Mouse (Mus musculus) limb, embryonic 12.5 days (tissue): ENCODE data around the gene Eaf1. TPM values are rescaled to one million over a fixed set of nuclear protein-coding genes. Genes with fewer than 3 reads are reported as not detected.
"Not testable (repeated sequence)": the region's sequence is repeated elsewhere in the genome, so short reads cannot be mapped to it uniquely, and the experiment has no call there.

ENCODE experiments used
- ATAC-seq: fragments of 200-750 bp; cut with Nextera tagmentation; 2 replicates; pipeline ENCODE4 v1.8.0; 2017; ENCODE audit warnings: low read depth, moderate TSS enrichment; ENCODE audit not compliant: insufficient number of reproducible peaks, insufficient read depth, low FRiP score, low TSS enrichment
- H3K27ac ChIP-seq: fragments of 300-500 bp; sonication (generic); 2 replicates; pipeline ENCODE4 v1.5.1; 2016; ENCODE audit warnings: mild to moderate bottlenecking, moderate library complexity
- H3K27me3 ChIP-seq: fragments of 300-500 bp; sonication (generic); 2 replicates; pipeline ENCODE4 v1.6.1; 2016; ENCODE audit warnings: mild to moderate bottlenecking, moderate library complexity
- H3K36me3 ChIP-seq: fragments of 300-500 bp; sonication (generic); 2 replicates; pipeline ENCODE4 v1.6.1; 2016; ENCODE audit warnings: mild to moderate bottlenecking, moderate library complexity
- H3K4me1 ChIP-seq: fragments of 300-500 bp; sonication (generic); replicated peaks from 2 replicates; pipeline ENCODE4 v1.6.1; 2016
- H3K4me2 ChIP-seq: fragments of 300-500 bp; sonication (generic); 2 replicates; pipeline ENCODE4 v1.6.1; 2016; ENCODE audit warnings: mild to moderate bottlenecking, moderate library complexity
- H3K4me3 ChIP-seq: fragments of 300-500 bp; sonication (generic); replicated peaks from 2 replicates; pipeline ENCODE4 v1.5.1; 2016; ENCODE audit warnings: mild to moderate bottlenecking
- H3K9ac ChIP-seq: fragments of 300-500 bp; sonication (generic); replicated peaks from 2 replicates; pipeline ENCODE4 v1.6.1; 2016; ENCODE audit warnings: mild to moderate bottlenecking, moderate library complexity
- H3K9me3 ChIP-seq: fragments of 300-500 bp; sonication (generic); 2 replicates; pipeline ENCODE4 v1.6.1; 2016; ENCODE audit warnings: mild to moderate bottlenecking, moderate library complexity
- WGBS: fragments of 180-500 bp; shearing (Covaris S2); methylation state at CpG from one replicate; pipeline ENCODE4 v1.1.7; 2016; 5-methylcytosine and 5-hydroxymethylcytosine counted together
- polyA plus RNA-seq: library from polyadenylated mRNA; unstranded; fragments of >200 nt; fragmentation: Nextera tagmentation; extraction: Ambion mirVana; gene quantifications from 2 replicates; pipeline ENCODE4 v1.2.1, GENCODE M21; 2016

Eaf1 gene
- 29.4 and 30.1 TPM in 2 replicates for polyA plus RNA-seq

DNA sequence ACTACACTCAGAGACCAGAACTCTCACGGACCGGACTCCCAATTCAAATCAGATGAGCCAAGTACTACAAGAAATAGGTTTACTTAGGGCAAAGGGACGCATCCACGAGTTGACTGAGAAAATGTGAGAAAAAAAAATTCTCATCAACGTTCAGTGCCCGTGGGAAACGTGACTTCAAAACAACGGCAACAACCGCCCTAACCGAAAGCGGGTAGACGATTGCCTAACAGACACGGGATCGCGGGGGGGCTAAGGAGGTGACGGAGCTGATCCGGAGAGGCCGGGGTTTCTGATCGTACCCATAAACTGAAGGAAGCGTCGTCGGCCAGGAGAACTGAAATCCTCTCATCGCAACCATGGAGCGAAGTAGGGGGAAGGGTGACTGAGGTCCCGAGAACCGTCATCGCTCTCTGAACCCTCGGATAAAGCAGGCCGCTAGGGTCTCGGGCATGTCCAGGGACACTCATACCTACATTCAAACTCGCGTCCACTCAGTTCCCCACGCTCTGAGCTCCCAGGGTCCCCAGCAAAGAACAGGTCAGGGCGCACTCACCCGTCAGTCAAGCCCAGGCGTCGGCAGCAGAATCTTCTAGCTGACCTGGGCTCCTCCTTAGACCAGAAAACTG is at the start of gene Eaf1:
Gene Eaf1, plus strand, starts transcription at position 51 of the 626 bp plus-strand sequence.
- peaks cover 49% of the 10 kb centered on the region for H3K36me3 ChIP-seq
- 1% methylated on average over 37 of the region's 37 CpGs for WGBS
- ATAC-seq, result peak; percentile 31; the same call in 1 of the 2 replicates

DNA sequence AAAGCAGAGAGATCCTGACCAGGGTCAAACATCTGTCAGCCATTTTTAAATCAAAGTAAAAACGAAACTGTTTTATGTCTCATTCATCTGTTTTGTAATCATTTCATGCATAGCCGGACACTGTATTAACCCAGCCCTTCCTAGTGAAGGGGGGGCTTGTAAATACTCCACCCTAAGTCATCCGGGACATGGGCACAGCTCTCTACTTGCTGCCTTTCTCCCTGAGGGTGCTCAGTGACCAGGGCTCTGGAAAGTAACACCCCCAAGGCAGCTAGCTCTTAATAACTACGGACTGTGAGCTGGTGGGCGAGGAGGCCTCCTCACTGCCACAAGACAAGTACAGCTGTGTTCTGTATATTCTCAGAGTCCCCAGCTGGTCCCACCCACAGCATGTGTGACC is 45.2 kb upstream of the Eaf1 start:
- no peaks in the 10 kb centered on the region for H3K27me3 ChIP-seq
- H3K4me3 ChIP-seq, result no peak overlapping the region
- no peaks in the 10 kb centered on the region for H3K9me3 ChIP-seq
- H3K36me3 ChIP-seq, result no peaks in the 10 kb centered on the region
- no peaks in the 10 kb centered on the region for H3K4me1 ChIP-seq
- no peak overlapping the region for H3K4me2 ChIP-seq
- ATAC-seq, result no peak
- 61% methylated on average over 5 of the region's 5 CpGs for WGBS
- H3K9ac ChIP-seq, result no peak overlapping the region
- no peak overlapping the region for H3K27ac ChIP-seq

More for the DNA sequence above, at the start of gene Eaf1:
- Histone ChIP-seq H3K4me2 (peak within 1 kb of the TSS; percentile 91), H3K4me3 (peak within 1 kb of the TSS; percentile 87), H3K4me1 (peaks cover 22% of the 10 kb centered on the region), H3K9me3 (no peaks in the 10 kb centered on the region), H3K27ac (peak within 1 kb of the TSS; percentile 93), H3K27me3 (no peaks in the 10 kb centered on the region), H3K9ac (peak within 1 kb of the TSS; percentile 87)

DNA sequence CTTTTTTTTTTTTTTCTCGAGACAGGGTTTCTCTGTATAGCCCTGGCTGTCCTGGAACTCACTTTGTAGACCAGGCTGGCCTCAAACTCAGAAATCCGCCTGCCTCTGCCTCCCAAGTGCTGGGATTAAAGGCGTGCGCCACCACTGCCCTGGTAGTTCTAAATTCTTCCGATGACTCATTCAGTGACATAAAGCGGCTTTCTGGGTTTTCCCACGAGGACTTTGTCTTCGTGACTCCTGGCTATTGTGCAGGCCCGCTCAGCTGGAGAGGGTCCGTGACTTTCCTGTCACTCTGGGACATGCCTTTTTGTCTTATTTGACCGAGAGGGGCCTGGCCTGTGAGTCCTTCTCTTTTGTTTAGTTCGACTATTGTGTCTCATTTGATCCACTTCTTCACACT is 40.3 kb upstream of the Eaf1 start:
- H3K9me3 ChIP-seq, H3K36me3 ChIP-seq, H3K27me3 ChIP-seq, H3K27ac ChIP-seq, H3K4me3 ChIP-seq, H3K9ac ChIP-seq, H3K4me2 ChIP-seq, ATAC-seq: not testable (repeated sequence)
- 85% methylated on average over 12 of the region's 12 CpGs for WGBS
- peaks cover 20% of the 10 kb centered on the region for H3K4me1 ChIP-seq

DNA sequence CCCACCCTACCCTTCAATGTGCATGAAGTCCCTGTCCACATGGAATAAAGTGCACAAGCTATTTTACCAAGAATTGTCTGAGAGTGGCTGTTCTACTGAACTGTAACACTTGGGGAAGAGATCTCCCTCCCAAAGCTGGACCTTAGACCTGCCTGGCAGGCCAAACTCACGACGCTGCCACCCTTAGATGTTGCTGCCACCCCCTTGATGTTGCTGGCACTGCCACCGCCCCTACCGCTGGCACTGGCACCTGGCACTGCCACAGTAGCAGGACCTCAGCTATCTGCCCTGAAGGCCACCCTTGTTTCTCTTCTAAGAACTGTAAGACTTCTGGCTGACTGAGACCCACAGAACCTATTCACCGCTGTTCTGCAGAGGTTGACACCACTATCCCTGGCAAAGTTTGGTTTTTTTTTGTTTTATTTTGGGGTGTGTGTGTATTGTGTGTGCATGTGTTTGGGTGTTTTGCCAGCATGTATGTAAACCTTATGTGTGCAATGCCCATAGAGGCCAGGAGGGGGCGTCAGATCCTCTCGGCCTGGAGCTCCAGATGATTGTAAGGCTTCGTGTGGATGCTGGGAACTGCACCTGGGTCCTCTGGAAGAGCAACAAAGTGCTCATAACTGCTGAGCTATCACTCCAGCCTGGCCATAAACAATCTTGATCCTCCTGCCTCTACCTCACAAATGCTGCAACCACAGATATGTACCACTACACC is 39.2 kb upstream of the Eaf1 start:
- Histone ChIP-seq H3K27ac (no peak overlapping the region), H3K9me3 (no peaks in the 10 kb centered on the region), H3K36me3 (no peaks in the 10 kb centered on the region), H3K4me1 (peaks cover 25% of the 10 kb centered on the region), H3K4me2 (no peak overlapping the region), H3K27me3 (no peaks in the 10 kb centered on the region), H3K4me3 (no peak overlapping the region), H3K9ac (no peak overlapping the region)
- ATAC-seq, result no peak
- WGBS, result 88% methylated on average over 8 of the region's 8 CpGs

DNA sequence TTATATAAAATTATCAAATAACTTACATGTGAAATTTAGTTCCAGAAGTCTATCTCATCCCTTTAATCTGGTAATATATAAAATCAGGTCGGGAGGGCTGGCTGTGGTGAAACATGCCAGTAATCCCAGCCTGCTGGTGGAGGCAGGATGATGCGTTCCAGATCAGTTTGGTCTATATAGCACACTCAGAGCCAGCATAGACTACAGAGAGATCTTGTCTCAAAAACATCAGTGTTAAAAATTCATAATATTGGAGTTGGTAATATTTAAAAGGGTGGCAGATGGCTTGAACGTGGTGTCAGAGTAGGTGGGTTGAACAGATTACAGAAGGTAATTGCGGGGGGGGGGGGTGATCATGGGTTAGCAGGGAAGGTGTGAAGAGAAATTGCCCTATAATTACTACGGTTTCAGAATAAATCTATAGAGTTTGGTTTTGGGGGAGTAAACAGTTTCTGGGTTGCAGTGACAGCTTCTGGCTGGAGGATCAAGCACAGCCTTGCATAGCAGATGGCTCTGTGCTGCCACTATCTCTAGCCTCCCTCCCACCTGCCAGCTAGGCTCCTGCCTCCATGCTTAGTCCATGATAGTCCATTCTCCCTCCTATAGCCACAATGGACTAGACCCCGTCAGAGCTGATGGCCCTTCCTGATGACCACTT is 38.0 kb upstream of the Eaf1 start:
- Histone ChIP-seq H3K4me3 (no peak overlapping the region), H3K27ac (no peak overlapping the region), H3K36me3 (no peaks in the 10 kb centered on the region), H3K9me3 (no peaks in the 10 kb centered on the region), H3K27me3 (no peaks in the 10 kb centered on the region), H3K9ac (no peak overlapping the region), H3K4me2 (no peak overlapping the region), H3K4me1 (peaks cover 25% of the 10 kb centered on the region)
- ATAC-seq, result no peak
- WGBS, result 79% methylated on average over 6 of the region's 6 CpGs

DNA sequence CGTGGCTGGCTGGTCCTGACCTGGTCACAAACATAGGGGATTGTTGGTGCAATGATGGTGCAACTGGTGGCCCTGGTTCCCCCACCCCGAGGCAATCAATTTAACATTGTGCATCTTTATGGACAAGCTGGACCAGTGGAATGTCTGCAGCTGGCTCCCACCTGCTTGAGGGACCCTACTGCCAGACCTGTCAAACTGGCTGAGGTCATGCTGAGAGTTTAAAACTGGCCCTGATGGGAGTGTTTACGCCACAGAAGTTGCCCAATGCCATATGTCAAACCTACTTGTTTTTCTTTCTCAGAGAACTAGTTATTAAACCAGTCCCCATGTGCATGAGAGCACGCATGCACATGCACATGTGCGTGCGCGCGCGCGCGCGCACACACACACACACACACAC is 36.2 kb upstream of the Eaf1 start:
- 67% methylated on average over 12 of the region's 12 CpGs for WGBS
- Histone ChIP-seq H3K4me2 (no peak overlapping the region), H3K27me3 (no peaks in the 10 kb centered on the region), H3K4me3 (no peak overlapping the region), H3K9me3 (no peaks in the 10 kb centered on the region), H3K9ac (no peak overlapping the region), H3K36me3 (no peaks in the 10 kb centered on the region), H3K27ac (peak overlapping the region; percentile 73), H3K4me1 (peaks cover 29% of the 10 kb centered on the region)
- ATAC-seq, result no peak

DNA sequence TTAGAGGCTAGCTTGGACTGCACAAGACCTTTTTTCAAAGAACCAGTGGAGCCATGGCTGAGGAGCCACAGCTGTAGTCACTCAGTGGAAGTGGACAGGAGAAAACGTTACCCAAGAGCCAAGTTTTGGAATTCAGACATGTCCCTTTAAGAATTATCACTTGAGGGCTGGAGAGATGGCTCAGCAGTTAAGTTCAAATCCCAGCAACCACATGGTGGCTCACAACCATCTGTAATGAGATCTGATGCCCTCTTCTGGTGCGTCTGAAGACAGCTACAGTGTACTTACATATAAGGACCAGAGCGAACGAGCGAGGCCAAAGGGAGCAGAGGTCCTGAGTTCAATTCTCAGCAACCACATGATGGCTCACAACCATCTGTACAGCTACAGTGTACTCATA is 32.0 kb upstream of the Eaf1 start:
- not testable (repeated sequence) for ATAC-seq
- H3K4me1 ChIP-seq, result peaks cover 32% of the 10 kb centered on the region

DNA sequence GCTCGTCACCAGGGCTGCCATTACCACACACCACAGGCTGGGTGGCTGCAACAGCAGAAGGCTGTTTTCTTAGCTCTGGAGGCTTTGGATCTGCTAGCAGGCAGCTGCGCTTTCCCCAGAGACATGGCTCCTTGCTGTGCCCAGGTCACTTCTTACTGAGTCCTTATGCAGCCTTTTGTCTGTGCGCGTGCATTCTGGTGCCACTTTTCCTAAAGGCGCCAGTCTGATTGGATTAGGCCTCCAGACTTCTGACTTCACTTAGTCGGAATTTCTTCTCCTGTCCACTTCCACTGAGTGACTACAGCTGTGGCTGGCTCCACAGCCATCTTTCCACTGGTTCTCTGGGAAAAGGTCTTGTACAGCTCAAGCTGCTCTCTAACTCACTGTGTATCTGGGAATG is 31.3 kb upstream of the Eaf1 start:
- WGBS, result 76% methylated on average over 6 of the region's 6 CpGs
- peak overlapping the region; percentile 75 for H3K27ac ChIP-seq
- no peak overlapping the region for H3K4me2 ChIP-seq

More for the DNA sequence above, 32.0 kb upstream of the Eaf1 start:
- H3K27me3 ChIP-seq, H3K4me2 ChIP-seq, H3K27ac ChIP-seq, H3K4me3 ChIP-seq, H3K9ac ChIP-seq, H3K9me3 ChIP-seq, H3K36me3 ChIP-seq: not testable (repeated sequence)
- 75% methylated on average over 5 of the region's 5 CpGs for WGBS

DNA sequence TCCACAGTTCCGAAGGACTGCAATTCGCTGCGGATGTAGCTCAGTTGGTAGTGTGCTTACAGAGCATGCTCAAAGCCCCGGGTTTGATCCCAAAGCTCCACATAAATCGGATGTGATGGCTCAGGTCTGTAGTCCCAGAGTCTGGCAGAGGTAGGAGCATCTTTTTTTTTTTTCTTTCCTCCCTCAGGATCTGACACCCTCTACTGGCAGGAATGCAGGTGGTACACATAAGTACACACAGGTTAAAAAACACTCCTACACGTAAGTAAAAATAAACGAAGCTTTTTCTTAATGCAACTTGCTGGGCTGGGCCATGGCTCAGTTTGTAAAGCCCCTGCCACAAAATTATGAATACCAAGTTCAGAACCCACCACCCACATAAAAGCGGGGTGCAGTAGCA is 30.0 kb upstream of the Eaf1 start:
- H3K4me3 ChIP-seq, result no peak overlapping the region
- H3K27me3 ChIP-seq, result no peaks in the 10 kb centered on the region
- no peak overlapping the region for H3K4me2 ChIP-seq
- no peaks in the 10 kb centered on the region for H3K36me3 ChIP-seq
- ATAC-seq, result no peak
- H3K9ac ChIP-seq, result no peak overlapping the region
- H3K9me3 ChIP-seq, result no peaks in the 10 kb centered on the region; the same call in 1 of the 2 replicates
- H3K27ac ChIP-seq, result no peak overlapping the region
- H3K4me1 ChIP-seq, result peaks cover 12% of the 10 kb centered on the region
- 57% methylated on average over 8 of the region's 8 CpGs for WGBS

More for the DNA sequence above, 31.3 kb upstream of the Eaf1 start:
- no peak overlapping the region for H3K9ac ChIP-seq
- H3K36me3 ChIP-seq, result no peaks in the 10 kb centered on the region
- no peak overlapping the region for H3K4me3 ChIP-seq
- peaks cover 25% of the 10 kb centered on the region for H3K4me1 ChIP-seq
- no peaks in the 10 kb centered on the region for H3K27me3 ChIP-seq
- no peak for ATAC-seq
- no peaks in the 10 kb centered on the region for H3K9me3 ChIP-seq

DNA sequence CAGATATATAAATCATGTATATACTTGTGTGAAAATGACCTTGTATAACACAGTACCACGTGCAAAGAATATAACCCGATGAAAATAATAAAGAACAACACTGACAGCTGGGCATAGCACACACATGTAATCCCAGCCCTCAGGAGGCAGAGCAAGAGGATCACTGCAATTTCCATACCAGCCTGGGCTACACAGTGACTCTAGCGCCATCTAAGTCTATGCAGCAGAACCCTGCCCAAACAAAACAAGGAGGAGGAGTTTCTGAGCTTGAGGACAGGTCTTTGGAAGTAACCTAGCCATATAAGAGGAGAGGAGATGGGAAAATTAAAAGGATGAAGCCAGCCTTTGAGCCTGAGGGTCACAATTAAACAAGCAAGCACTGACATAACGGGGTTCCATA is 24.5 kb upstream of the Eaf1 start:
- no peak overlapping the region for H3K4me3 ChIP-seq
- no peak overlapping the region for H3K27ac ChIP-seq
- WGBS, result 52% methylated on average over 4 of the region's 4 CpGs
- H3K4me2 ChIP-seq, result no peak overlapping the region
- H3K36me3 ChIP-seq, result no peaks in the 10 kb centered on the region
- no peaks in the 10 kb centered on the region for H3K4me1 ChIP-seq
- no peaks in the 10 kb centered on the region; the same call in 1 of the 2 replicates for H3K9me3 ChIP-seq
- H3K9ac ChIP-seq, result no peak overlapping the region
- no peak for ATAC-seq
- H3K27me3 ChIP-seq, result no peaks in the 10 kb centered on the region

DNA sequence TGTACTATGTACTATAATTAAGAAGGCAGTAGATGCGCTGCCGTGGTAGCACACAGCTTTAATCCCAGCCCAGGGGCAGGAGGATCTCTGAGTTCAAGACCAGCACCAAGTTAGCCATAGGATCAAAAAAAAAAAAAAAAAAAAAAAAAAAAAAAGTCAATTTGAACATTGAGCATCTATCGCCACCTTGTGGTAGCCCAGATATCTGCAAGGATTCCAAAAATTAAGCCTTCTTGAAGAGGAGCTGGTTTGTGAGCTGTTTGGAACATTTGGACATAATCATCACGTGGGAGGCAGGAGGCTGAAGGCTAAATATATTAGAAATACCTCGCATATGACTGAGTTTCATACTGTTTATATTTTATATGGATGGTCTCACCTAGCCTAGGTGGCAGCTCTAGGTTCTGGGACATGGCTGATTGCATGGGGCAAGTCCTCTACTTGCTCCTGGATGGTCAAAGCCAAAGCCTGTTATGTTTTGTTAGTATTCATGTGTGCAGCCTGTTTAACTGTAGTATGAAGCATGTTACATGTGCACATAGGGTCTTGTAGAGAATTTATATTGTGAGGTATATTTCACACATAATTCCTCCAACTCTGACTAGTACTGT is 21.6 kb upstream of the Eaf1 start:
- H3K27ac ChIP-seq, result no peak overlapping the region
- no peaks in the 10 kb centered on the region; the same call in 1 of the 2 replicates for H3K9me3 ChIP-seq
- no peak overlapping the region for H3K9ac ChIP-seq
- no peaks in the 10 kb centered on the region for H3K4me1 ChIP-seq
- ATAC-seq, result no peak
- WGBS, result 6% methylated on average over 5 of the region's 5 CpGs
- H3K4me2 ChIP-seq, result no peak overlapping the region
- H3K36me3 ChIP-seq, result peaks cover 3% of the 10 kb centered on the region; the same call in 1 of the 2 replicates
- no peaks in the 10 kb centered on the region for H3K27me3 ChIP-seq
- H3K4me3 ChIP-seq, result no peak overlapping the region
